Mouse (Mus musculus): Measurements from ENCODE around the gene Gadd45g.

Gene Gadd45g

DNA sequence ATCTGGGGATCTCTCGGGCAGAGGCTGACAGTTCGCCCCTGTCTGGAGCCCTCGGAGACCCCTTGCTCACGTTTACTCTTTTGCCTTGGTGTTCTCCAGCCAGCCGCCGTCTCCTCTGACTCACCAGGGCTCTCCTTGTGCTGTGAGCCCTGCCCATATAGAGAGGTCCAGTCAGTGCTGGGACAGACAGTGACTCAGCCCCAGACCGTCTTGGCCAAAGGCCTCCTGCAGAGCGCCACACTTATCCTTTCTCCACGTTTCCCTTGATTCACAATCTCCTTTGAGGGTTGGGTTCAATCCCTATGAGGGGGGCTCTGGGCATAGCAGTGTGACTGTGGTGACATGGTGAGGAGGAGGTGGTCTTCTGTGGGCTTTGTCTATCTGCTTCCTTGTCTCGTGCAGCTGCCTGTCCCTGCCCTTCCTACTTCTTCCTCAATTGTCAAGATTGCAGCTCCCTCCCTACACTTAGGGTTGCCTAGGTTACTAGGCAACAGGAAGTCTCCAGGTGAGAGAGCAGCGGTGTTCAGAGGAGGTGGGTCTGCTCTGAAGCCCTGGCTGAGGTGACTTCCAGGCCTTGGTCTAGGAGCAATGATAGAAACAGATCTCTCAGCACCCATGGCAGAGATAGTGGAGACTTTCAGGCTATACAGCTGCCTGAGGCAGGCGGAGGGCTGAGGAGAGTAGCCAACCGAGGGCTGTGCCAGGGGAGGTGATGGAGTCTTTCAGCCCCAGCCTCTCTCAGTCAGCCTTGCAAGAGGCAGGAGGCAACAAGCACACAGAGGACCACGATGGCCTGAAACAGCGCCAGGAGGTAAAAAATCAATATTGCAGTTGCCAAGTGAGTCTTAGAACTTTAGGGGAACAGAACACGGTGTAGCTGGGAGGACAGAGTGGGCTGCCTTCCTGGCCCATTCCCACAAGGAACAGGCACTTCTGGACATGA lies 7.1 kb downstream of the Gadd45g start:
- no peak for DNase-seq (ENCODE audit: low spot score)

DNA sequence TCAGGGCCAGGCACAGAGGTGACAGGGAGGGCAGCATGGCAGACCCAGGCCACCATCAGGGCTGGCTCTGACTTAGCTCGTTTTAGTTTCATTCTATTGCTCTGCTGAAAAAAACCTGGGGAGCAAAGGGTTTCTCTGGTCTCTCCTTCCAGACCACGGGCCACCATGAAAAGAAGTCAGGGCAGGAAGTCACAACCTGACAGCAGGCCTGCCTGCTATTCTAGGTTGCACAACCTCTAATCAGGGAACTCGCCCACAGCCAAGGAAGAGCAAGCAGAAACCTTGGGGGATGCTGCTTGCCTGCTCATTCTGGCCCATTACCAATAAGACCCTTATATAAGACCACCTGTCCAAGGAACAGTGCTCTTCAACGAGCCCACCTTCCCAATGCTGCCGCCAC lies 9.1 kb downstream of the Gadd45g start:
- no peak for DNase-seq (ENCODE audit: low spot score)

DNA sequence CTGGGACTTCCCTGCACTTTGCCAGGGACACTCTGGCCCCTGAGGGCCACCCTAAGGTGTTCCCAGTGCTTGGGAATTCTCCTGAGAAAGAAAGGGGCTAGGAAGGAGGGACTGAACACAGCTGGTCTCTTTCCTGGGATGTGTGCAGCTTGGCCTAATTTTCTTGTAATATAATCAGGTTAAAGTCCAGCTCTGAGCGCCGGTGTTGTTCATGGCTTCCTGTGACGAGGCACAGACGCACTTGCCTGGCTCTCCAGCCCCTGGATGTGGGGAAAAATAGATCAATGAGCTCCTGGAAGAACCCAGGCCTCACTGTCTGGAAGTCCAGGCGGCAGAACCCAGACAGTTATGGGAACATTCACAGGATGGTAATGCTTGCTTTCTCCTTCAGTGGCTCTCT lies 10.7 kb downstream of the Gadd45g start:
- DNase-seq (ENCODE audit: low spot score): no peak

DNA sequence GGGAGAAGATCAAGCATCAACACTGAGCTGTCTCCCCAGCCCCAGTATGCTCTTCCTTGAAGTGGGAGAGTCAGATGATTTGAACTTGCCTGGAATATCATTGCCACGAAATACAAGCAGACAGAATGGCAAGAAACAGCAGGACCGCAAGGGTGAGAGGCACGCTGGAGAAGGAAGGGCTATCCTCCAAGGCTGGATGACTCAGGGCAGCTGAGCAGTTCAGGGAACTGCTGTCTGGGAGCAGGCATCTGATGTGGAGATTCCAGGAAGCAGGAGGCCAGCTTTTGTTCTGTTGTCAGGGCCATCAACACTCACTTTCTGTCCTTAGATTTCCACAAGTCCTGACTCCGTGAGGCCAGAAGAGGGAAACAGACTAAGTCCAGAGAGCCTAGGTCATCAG lies 12.0 kb downstream of the Gadd45g start:
- no peak for DNase-seq (ENCODE audit: low spot score)

DNA sequence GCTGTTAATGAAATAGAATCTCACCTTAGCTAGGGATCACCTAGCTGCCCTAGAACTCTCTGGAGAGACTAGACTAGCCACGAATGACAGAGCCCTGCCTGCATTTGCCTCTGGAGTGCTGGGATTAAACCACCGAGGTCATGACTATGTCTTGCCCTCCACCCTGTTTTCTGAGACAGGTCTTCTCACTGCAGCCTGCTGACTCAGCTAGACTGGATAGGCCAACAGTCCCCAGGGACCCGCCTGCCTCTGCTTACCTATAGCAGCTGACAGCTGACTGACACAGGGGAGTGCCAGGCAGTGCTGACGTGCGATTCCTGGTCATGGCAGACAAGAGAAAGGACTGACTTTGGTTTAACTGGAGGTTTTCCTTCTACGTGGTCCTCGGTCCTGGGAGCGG lies 12.7 kb downstream of the Gadd45g start:
- no peak for DNase-seq (ENCODE audit: low spot score)

DNA sequence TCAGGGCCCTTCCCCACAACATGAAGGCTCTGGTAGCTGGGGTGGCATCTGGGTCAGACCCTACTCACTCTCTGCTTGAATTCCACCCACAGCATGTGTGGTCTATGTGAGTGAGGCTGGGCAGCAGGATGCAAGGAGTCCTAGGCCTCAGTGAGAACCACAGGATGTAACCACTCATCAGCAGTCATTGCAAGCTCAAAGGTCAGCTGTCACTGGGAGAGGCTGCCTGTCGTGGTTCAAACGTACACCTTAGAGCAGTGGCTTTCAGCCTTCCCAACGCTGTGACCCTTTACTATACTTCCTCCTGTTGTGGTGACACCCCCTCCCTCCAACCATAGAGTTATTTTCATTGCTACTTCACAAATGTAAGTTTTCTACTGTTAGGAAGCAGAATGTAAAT lies 13.3 kb downstream of the Gadd45g start:
- no peak for DNase-seq (ENCODE audit: low spot score)

DNA sequence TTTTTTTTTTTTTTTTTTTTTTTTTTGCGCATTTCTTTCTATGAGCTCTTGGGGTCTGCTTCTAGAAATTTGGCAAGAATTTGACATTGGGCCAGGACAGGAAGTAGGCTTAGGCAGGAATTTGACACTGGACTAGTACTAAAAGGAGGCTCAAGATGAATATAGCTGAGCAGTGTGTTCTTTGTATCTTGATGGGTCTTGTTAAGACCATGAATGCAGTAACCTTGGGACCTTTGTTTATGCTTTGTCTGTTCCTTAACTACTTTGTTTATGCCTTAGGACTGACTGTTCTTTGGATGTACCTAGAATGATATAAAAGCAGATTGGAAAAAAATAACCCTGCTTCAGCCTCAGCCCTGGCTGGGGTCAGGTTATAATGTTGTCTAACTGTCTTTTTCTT lies 16.3 kb downstream of the Gadd45g start:
- DNase-seq (ENCODE audit: low spot score): no peak

DNA sequence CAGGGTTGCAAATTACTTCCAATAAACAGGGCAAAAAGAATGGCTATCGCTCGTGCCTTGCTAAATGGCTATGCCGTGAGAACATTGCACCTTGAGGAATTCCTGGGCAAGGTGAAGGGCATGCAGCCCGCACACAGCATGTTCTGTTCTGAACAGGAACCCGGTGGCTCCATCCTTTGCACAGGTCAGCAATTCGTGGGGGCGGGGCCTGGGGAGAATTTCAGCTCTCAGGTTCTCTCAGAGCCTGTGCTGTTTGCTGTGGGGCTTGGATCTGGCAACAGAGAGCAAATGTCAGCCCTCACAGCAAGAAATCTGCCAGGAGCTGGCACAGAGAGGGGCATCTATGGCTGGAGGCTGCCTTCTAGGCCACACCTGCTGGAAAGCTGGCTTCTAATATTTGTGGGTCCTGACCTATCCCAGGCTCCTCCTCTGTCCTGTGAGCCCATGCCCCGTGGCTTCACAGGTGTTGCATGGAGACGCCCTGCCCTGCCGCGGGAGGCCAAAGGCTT lies 19.7 kb downstream of the Gadd45g start:
- DNase-seq (ENCODE audit: low spot score): no peak

DNA sequence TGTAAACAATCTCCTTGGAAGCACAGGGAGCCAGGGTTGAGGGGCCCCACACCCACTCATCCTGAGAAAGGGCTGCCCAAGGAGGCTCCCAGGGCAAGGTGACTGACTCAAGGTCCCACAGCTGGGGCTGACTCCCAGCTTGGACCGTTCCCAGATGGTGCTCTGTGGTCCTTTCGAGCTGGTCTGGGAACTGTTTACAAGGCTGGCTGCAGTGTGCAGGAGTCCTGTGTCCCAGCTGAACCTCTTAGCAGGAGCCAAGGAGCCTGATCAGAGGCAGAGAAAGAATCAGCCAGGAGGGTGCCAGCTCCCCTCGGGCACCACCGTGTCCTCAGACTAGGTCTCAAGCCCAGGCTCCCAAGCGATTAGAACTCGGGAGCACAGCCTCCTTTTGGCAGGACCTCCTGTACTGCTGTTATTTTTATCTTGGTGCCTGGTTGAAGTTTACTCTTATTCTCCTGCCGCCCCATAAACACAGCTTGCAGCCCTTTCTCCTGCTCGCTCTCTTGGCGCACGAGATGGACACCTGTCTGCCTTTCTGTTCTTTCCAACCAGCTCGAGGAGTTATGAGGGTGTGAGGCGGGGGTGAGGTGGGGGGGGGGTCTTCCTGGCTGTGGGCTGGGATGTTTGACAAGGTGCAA lies 22.1 kb downstream of the Gadd45g start:
- no peak for DNase-seq (ENCODE audit: low spot score)

DNA sequence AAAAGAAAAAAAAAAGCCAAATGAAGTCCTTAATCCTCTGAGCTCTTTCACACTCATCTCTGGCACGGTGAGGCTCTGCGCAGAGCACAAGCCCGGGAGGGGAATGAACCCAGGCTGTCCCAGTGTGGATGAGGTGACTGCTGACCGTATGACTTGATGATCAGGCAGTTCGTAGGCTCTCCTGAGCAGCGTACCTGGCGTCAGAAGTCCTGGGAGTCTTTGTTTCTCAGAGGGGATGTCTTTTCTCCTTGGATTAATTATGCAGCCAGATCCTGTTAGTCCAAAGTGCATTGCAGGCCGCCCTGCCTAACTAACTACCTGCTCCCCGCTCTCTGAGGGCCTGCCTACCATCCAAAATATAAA lies 22.6 kb downstream of the Gadd45g start:
- no peak for DNase-seq (ENCODE audit: low spot score)

DNA sequence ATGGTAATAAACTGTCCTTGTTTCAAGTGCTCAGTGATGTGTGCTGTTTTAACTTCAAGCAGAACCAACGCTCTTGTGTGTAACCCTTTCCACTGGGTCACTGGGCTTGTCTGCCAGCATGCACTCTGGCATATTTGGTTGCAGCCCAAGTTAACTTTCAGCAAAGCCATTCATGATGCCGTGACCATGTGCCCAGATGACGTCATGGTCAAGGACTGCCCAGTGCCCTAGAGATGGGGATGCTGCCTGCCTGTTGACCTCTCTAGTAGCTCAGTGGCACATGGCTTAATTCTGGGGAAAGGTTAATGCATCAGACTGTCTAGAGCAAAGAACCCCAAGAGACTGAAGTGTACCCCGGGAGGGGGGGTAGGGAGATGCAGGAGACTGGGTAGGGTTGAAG lies 24.7 kb downstream of the Gadd45g start:
- no peak for DNase-seq (ENCODE audit: low spot score)

DNA sequence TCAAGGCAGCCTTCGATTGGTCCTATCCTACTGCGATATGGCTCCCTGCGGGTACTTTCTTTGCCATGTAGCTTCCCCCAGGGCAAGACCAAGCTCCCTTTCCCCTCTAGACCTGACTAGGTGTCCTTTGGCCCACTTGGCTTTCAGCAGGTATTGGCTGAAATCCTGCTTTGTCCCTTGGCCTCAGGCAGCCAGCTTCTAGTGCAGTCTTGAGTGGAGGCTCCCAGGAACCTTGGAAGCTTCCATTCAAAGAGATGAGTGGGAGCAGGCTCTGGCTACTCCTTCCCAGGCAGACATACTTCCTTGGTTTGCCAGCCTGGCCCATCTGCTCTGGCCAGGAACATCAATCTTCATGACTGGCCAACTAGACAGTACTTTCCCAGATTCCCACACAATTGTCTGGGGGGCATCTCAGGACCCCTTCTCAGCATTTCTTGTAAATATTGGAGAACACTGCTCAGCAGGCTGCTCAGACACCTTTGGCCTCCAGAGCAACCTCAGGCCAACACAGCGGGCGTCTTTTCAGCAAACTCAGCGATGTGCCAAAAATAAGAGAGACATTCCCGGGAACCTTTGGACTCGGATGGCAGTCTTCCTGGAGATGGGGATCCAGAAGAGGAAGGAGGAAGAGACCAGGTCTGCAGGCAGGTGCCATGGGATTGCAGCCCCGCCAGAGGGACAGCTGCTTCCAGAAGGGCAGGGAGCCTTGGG lies 25.9 kb downstream of the Gadd45g start:
- DNase-seq (ENCODE audit: low spot score): no peak

DNA sequence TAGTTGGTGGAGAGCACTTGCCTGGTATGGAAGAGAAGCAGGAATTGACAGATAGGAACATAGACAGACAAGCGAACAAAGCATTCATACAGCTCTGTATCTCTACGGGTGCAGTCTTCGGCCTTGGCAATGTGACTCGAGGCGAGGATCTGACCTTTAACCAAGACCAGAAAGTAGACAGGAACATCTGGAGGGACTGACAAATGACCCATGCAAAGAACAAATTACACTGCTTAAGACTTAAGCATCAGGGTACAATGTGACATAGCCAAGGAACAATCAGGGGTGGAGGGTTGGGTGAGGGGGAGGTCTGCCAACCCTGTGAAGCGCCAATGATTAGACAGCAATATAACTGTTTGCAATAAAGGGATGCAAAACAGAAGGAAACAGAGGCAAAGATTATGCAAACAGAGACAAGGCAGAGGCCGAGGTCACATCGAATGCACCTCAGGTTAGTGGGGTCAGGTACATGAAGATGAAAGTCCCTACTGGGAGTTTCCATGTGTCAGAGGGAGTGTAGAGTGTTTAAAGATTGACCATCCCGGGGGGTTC lies 26.6 kb downstream of the Gadd45g start:
- no peak for DNase-seq (ENCODE audit: low spot score)

DNA sequence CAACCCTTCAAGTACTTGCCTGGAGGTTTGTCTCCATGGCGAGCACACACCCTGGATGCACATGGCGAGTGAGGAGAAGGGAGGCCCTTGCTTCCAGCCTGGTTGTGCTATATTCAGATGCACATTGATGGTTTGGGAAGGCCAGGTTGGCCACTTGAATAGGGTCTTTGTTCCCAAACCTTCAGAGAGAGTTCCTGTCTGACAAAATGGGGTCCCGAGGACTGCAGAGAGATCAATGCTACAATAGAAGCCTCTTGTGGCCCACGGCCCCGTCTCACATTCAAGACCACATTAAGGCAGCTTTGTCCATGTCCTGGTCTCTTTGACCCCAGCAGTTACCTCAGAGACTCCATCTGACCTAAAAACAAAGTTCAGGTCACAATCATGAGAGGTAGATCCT lies 27.3 kb downstream of the Gadd45g start:
- no peak for DNase-seq (ENCODE audit: low spot score)

DNA sequence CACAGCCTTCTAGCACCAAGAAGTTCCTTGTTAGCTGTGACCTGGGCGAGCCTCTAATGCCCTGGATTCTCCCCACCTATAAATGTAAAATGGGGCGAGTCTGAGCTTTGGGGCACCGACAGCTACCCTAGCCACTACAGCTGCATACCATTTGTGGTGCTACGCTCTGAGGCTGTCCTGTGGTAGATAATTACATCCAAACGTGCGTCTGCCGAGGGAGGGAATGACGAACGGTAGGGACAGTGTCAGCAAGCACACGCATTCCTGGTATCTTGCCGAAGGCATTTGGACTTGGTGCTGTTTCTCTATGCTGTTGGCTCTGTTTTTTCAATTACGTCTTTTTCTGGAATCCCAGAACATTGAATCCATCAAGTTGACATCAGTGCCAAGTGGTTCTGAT lies 29.7 kb downstream of the Gadd45g start:
- DNase-seq (ENCODE audit: low spot score): no peak

DNA sequence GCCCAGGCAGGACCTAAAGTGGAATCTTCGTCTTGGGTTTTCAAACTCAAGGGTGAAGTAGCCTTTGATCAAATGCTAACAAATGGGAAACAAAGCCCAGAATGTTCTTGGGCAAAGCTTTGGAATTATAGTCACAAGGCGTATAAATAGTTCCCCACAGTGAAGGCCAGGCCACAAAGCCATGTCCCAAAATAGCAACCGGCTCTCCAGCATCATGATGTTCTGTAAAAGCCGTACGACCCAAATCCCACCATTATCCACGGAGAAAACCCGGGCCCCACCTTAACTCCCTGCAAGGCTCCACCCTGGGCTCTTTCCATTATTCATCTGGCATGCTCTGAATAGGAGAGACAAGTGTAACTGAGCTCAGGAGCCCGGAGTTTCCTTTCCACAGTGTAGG lies 32.3 kb downstream of the Gadd45g start:
- no peak for DNase-seq (ENCODE audit: low spot score)

DNA sequence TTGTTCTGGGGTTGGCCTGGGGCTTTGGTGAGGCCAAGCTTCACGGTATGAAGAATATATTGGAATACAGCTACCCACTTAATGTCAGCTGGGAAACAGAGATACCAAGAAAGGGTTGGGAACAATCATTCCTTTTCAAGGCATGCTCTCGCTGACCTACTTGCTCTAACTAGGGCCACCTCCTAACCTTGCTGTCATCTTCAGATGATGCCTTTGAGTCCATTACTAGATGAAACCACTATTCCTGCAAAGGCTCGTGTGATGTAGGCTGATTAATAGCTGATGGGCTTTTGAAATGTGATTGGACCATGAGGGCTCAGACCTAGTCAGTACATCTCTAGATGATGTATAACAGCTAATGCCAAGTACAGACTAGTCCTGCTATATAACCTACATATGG lies 33.1 kb downstream of the Gadd45g start:
- DNase-seq (ENCODE audit: low spot score): no peak

DNA sequence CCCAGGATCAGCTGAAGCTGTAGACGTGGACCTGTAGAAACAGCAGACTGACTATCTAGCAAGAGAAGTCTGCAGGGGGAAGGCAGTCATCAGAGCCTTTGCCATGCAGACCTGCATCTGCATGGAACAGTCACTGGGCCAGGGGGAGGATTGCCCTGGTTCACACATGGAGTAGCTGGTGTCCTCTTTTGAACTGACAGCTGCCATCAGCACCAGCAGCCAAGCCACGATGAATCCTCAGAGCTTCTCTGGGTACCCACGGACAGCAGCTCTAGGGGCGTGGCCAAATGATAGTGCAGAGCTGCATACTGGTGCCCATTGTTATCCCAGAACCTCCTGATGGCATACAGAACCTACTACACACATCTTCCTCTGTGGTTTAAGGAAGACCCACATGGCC lies 33.5 kb downstream of the Gadd45g start:
- DNase-seq (ENCODE audit: low spot score): no peak

DNA sequence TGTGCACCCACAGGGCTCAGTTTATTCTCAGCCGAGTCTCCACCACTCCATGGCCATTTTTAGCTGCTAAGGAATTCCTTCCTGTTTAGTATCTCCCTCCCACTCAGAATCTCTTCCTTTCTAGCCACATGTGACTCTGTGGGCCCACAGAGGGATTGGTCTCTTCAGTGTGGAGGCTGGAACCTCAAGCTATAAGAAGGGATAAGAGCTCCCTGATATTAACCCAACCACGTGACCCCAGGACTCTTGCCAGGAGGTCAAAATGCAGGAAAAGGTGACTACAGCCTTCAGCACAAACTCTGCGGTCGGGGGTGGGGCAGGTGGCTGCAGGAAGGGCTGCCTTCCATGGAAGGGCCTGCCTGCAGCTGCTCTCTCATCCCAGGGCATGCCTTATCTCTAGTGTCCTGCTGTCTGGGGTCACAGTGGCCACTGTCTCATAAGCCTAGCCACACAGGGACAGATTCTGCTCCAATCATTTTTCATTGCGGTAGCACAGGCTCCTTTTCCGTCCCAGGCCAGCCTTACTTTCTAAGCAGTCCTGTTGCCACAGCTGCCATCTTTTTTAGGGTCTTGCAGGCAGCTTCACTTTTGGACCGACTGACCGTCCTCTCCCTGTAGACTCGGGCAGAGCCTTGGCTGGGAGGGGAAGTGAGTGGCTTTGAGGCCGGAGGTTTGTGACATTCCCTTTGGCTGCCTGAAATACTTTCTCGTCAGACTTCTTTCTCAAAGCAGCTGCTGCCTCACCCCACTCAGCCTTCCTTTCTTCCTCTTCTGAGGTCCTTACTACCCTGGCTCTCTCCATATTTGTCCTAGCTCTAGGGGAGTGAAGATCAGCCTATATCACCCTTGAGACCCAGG lies 35.0 kb downstream of the Gadd45g start:
- DNase-seq (ENCODE audit: low spot score): no peak

DNA sequence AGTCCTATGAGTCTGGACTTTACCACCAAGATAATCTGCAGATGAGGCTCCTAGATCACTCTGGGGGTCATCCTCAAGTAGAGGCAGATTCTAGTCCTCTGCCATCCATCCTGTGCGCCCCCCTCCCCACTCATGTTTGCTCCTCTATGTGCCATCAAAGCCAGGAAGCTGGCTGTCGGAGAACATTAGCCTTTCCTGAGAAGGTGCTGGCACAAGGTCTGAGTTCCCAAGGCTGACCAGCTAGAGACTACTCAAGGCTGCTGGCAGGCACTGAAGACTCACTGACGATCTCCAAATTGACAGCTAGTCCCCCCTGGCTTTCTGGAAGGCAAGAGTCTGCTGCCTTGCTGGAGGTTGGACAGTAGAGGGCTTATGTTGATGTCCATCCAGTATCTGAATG lies 35.7 kb downstream of the Gadd45g start:
- no peak for DNase-seq (ENCODE audit: low spot score)

DNA sequence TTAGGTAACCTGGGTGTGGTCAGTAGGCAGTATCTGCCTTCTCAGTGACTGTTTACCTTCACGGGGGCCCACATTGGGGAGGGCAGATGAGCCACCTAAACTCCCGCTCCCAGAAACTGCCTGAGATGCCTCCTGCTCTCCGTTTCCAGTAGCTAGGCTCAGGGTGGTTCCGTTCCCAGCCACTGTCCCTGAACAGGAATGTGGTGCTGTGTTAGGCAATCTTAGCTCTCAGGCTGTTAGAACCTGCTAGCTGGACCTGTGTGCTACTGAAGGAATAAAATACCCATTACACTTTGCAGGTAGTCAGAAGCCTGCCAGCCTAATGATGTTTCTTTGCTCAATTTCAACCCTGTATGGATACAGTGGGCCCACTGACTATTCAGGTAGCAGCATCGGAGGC lies 37.8 kb downstream of the Gadd45g start:
- no peak for DNase-seq (ENCODE audit: low spot score)

DNA sequence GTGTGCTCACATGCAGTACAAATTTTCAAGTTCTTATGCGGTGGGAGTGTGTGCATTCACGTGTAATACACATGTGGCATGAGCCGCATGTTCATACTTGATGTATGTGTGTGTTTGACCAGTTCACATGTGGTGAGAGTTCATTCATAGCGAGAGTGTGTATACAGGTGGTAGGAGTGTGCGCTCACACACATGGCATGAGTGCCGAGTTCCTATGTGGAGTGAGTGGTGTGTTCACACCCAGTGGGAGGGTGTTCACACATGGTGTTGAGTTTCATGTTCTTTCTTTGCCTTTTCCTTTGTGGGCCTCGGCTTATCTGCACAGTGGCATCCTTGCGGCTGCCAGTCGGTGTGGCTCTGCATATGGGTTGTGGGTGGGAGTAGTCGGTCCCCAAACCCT lies 39.1 kb downstream of the Gadd45g start:
- no peak for DNase-seq (ENCODE audit: low spot score)

Data from layer of hippocampus, adult 11-12 months (tissue).